Mouse (Mus musculus) forebrain, embryonic 13.5 days (tissue): Measurements from ENCODE around the gene Psmd14. TPM values are rescaled to one million over a fixed set of nuclear protein-coding genes. Genes with fewer than 3 reads are reported as not detected.
A peak's percentile ranks its signal among the peaks of the same experiment; 100 is the strongest.

Experiments used
- ATAC-seq: fragments of 200-750 bp; cut with Nextera tagmentation; 2 replicates; pipeline ENCODE4 v1.8.0; 2017
- H3K27ac ChIP-seq: fragments of 300-500 bp; sonication (generic); 2 replicates; pipeline ENCODE4 v1.5.1; 2015; ENCODE audit warnings: inconsistent platforms, mild to moderate bottlenecking, moderate library complexity
- H3K27me3 ChIP-seq: fragments of 300-500 bp; sonication (generic); 2 replicates; pipeline ENCODE4 v1.6.1; 2015; ENCODE audit warnings: mild to moderate bottlenecking, inconsistent platforms
- H3K36me3 ChIP-seq: fragments of 300-500 bp; sonication (generic); 2 replicates; pipeline ENCODE4 v1.6.1; 2015; ENCODE audit warnings: mild to moderate bottlenecking, inconsistent platforms; ENCODE audit not compliant: poor library complexity, severe bottlenecking
- H3K4me1 ChIP-seq: fragments of 300-500 bp; sonication (generic); 2 replicates; pipeline ENCODE4 v1.6.1; 2015; ENCODE audit warnings: inconsistent platforms
- H3K4me2 ChIP-seq: fragments of 300-500 bp; sonication (generic); 2 replicates; pipeline ENCODE4 v1.6.1; 2015; ENCODE audit warnings: inconsistent platforms, mild to moderate bottlenecking, moderate library complexity
- H3K4me3 ChIP-seq: fragments of 300-500 bp; sonication (generic); 2 replicates; pipeline ENCODE4 v1.5.1; 2015; ENCODE audit warnings: mild to moderate bottlenecking, inconsistent platforms
- H3K9ac ChIP-seq: fragments of 300-500 bp; sonication (generic); 2 replicates; pipeline ENCODE4 v1.6.1; 2015; ENCODE audit warnings: mild to moderate bottlenecking, inconsistent platforms
- H3K9me3 ChIP-seq: fragments of 300-500 bp; sonication (generic); replicated peaks from 2 replicates; pipeline ENCODE4 v1.6.1; 2016; ENCODE audit warnings: inconsistent platforms
- WGBS: fragments of 180-500 bp; shearing (Covaris S2); methylation state at CpG from one replicate; pipeline ENCODE4 v1.1.7; 2015; 5-methylcytosine and 5-hydroxymethylcytosine counted together
- polyA plus RNA-seq: library from polyadenylated mRNA; unstranded; fragments of >200 nt; fragmentation: Nextera tagmentation; extraction: Ambion mirVana; gene quantifications from 2 replicates; pipeline ENCODE4 v1.2.1, GENCODE M21; 2015

Gene Psmd14
- polyA plus RNA-seq = 284 and 297 TPM in 2 replicates

- H3K4me3 ChIP-seq = peak within 1 kb of the TSS; percentile 96
- H3K9ac ChIP-seq = peak within 1 kb of the TSS; percentile 90
- H3K36me3 ChIP-seq = peaks cover 5% of the 10 kb centered on the region; the same call in 1 of the 2 replicates
- peaks cover 20% of the 10 kb centered on the region for H3K4me1 ChIP-seq
- H3K27ac ChIP-seq = peak within 1 kb of the TSS; percentile 86
- peak within 1 kb of the TSS; percentile 83 for H3K4me2 ChIP-seq
- peak; percentile 97 for ATAC-seq
- H3K27me3 ChIP-seq = no peaks in the 10 kb centered on the region
- WGBS = 2% methylated on average over 35 of the region's 52 CpGs
- no peaks in the 10 kb centered on the region for H3K9me3 ChIP-seq
These were observed at the start of gene Psmd14 for GRCm38 (mm10) chr2:61711108-61712040. Gene Psmd14, plus strand, starts transcription at chr2:61711694.

GRCm38 (mm10) chr2:61662833-61663232, 48.7 kb upstream of the Psmd14 start:
- H3K4me2 ChIP-seq = no peak overlapping the region
- no peak for ATAC-seq
- H3K4me3 ChIP-seq = no peak overlapping the region
- H3K36me3 ChIP-seq = no peaks in the 10 kb centered on the region
- peak overlapping the region; percentile 79 for H3K27ac ChIP-seq
- H3K4me1 ChIP-seq = peaks cover 23% of the 10 kb centered on the region
- no peak overlapping the region for H3K9ac ChIP-seq
- no peaks in the 10 kb centered on the region for H3K27me3 ChIP-seq
- 73% methylated on average over 10 of the region's 10 CpGs for WGBS
- H3K9me3 ChIP-seq = no peaks in the 10 kb centered on the region

GRCm38 (mm10) chr2:61663573-61664241, 47.8 kb upstream of the Psmd14 start:
- H3K36me3 ChIP-seq = no peaks in the 10 kb centered on the region
- ATAC-seq = peak; percentile 79
- no peaks in the 10 kb centered on the region for H3K9me3 ChIP-seq
- H3K27ac ChIP-seq = peak overlapping the region; percentile 74
- no peaks in the 10 kb centered on the region for H3K27me3 ChIP-seq
- H3K9ac ChIP-seq = no peak overlapping the region
- H3K4me1 ChIP-seq = peaks cover 22% of the 10 kb centered on the region
- no peak overlapping the region for H3K4me3 ChIP-seq
- 39% methylated on average over 10 of the region's 10 CpGs for WGBS
- H3K4me2 ChIP-seq = 0 out of 2 replicates have a peak overlapping the region, but pooled peaks have one; percentile 4

- Histone ChIP-seq H3K9ac (no peak overlapping the region), H3K4me3 (no peak overlapping the region), H3K4me2 (no peak overlapping the region), H3K27me3 (no peaks in the 10 kb centered on the region), H3K36me3 (no peaks in the 10 kb centered on the region), H3K27ac (no peak overlapping the region), H3K4me1 (peaks cover 9% of the 10 kb centered on the region; the same call in 1 of the 2 replicates), H3K9me3 (no peaks in the 10 kb centered on the region)
- WGBS = 81% methylated on average over 7 of the region's 7 CpGs
- no peak for ATAC-seq
These were observed 44.1 kb upstream of the Psmd14 start for GRCm38 (mm10) chr2:61667420-61667819.

GRCm38 (mm10) chr2:61668260-61668659, 43.2 kb upstream of the Psmd14 start:
- no peaks in the 10 kb centered on the region for H3K27me3 ChIP-seq
- no peaks in the 10 kb centered on the region for H3K36me3 ChIP-seq
- no peaks in the 10 kb centered on the region for H3K9me3 ChIP-seq
- H3K4me3 ChIP-seq = no peak overlapping the region
- H3K4me2 ChIP-seq = no peak overlapping the region
- no peak for ATAC-seq
- no peak overlapping the region for H3K9ac ChIP-seq
- H3K4me1 ChIP-seq = peaks cover 4% of the 10 kb centered on the region; the same call in 1 of the 2 replicates
- no peak overlapping the region for H3K27ac ChIP-seq
- WGBS = 29% methylated on average over 4 of the region's 4 CpGs

- Histone ChIP-seq H3K9me3 (no peaks in the 10 kb centered on the region), H3K4me1 (no peaks in the 10 kb centered on the region), H3K9ac (no peak overlapping the region), H3K4me2 (no peak overlapping the region), H3K27ac (no peak overlapping the region), H3K4me3 (no peak overlapping the region), H3K27me3 (no peaks in the 10 kb centered on the region), H3K36me3 (no peaks in the 10 kb centered on the region)
- 96% methylated on average over 3 of the region's 3 CpGs for WGBS
- no peak for ATAC-seq
These were observed 36.9 kb upstream of the Psmd14 start for GRCm38 (mm10) chr2:61674555-61674954.

GRCm38 (mm10) chr2:61681572-61681971, 29.9 kb upstream of the Psmd14 start:
- Histone ChIP-seq H3K9me3 (no peaks in the 10 kb centered on the region), H3K4me3 (no peak overlapping the region), H3K4me2 (no peak overlapping the region), H3K27me3 (no peaks in the 10 kb centered on the region), H3K9ac (no peak overlapping the region), H3K36me3 (no peaks in the 10 kb centered on the region), H3K4me1 (no peaks in the 10 kb centered on the region), H3K27ac (no peak overlapping the region)
- WGBS = 86% methylated on average over 1 of the region's 1 CpGs
- ATAC-seq = no peak

- no peaks in the 10 kb centered on the region for H3K27me3 ChIP-seq
- H3K9me3 ChIP-seq = no peaks in the 10 kb centered on the region
- no peak overlapping the region for H3K27ac ChIP-seq
- no peaks in the 10 kb centered on the region for H3K4me1 ChIP-seq
- 89% methylated on average over 1 of the region's 1 CpGs for WGBS
- H3K9ac ChIP-seq = no peak overlapping the region
- no peaks in the 10 kb centered on the region for H3K36me3 ChIP-seq
- no peak for ATAC-seq
- H3K4me2 ChIP-seq = no peak overlapping the region
- no peak overlapping the region for H3K4me3 ChIP-seq
These were observed 25.0 kb upstream of the Psmd14 start for GRCm38 (mm10) chr2:61686533-61686932.

- Histone ChIP-seq H3K27me3 (no peaks in the 10 kb centered on the region), H3K9me3 (no peaks in the 10 kb centered on the region), H3K4me1 (no peaks in the 10 kb centered on the region), H3K4me2 (no peak overlapping the region), H3K36me3 (no peaks in the 10 kb centered on the region), H3K27ac (no peak overlapping the region), H3K4me3 (no peak overlapping the region), H3K9ac (no peak overlapping the region)
- WGBS = 83% methylated on average over 3 of the region's 3 CpGs
- no peak for ATAC-seq
These were observed 22.4 kb upstream of the Psmd14 start for GRCm38 (mm10) chr2:61689086-61689485.

- 94% methylated on average over 3 of the region's 3 CpGs for WGBS
- Histone ChIP-seq H3K36me3 (peaks cover 5% of the 10 kb centered on the region; the same call in 1 of the 2 replicates), H3K9me3 (no peaks in the 10 kb centered on the region), H3K4me2 (no peak overlapping the region), H3K4me3 (no peak overlapping the region), H3K27ac (no peak overlapping the region), H3K9ac (no peak overlapping the region), H3K27me3 (no peaks in the 10 kb centered on the region), H3K4me1 (peaks cover 20% of the 10 kb centered on the region)
- no peak for ATAC-seq
These were observed 1.9 kb upstream of the Psmd14 start for GRCm38 (mm10) chr2:61709570-61709969.

GRCm38 (mm10) chr2:61712526-61712925, 1.0 kb downstream of the Psmd14 start:
- H3K9ac ChIP-seq = peak overlapping the region; percentile 90
- H3K4me3 ChIP-seq = peak overlapping the region; percentile 96
- 51% methylated on average over 3 of the region's 3 CpGs for WGBS
- H3K27ac ChIP-seq = no peak overlapping the region
- ATAC-seq = no peak
- peak overlapping the region; percentile 83 for H3K4me2 ChIP-seq
- H3K36me3 ChIP-seq = peaks cover 5% of the 10 kb centered on the region; the same call in 1 of the 2 replicates
- H3K27me3 ChIP-seq = no peaks in the 10 kb centered on the region
- no peaks in the 10 kb centered on the region for H3K9me3 ChIP-seq
- H3K4me1 ChIP-seq = peaks cover 20% of the 10 kb centered on the region

- H3K27ac ChIP-seq = no peak overlapping the region; the same call in 1 of the 2 replicates
- no peak overlapping the region for H3K4me3 ChIP-seq
- WGBS = 53% methylated on average over 4 of the region's 4 CpGs
- no peaks in the 10 kb centered on the region for H3K27me3 ChIP-seq
- H3K9me3 ChIP-seq = no peaks in the 10 kb centered on the region
- no peak for ATAC-seq
- no peak overlapping the region for H3K4me2 ChIP-seq
- 0 out of 2 replicates have a peak, but pooled peaks cover 5% of the 10 kb centered on the region for H3K4me1 ChIP-seq
- H3K36me3 ChIP-seq = peaks cover 7% of the 10 kb centered on the region
- H3K9ac ChIP-seq = no peak overlapping the region
These were observed 11.0 kb downstream of the Psmd14 start for GRCm38 (mm10) chr2:61722401-61722982.
